Mouse (Mus musculus): ENCODE data around the gene Pdcd2l. TPM values are rescaled to one million over a fixed set of nuclear protein-coding genes. Genes with fewer than 3 reads are reported as not detected.
"Not testable (repeated sequence)": the region's sequence is repeated elsewhere in the genome, so short reads cannot be mapped to it uniquely, and the experiment has no call there.

Pdcd2l gene
- polyA plus RNA-seq, 1 experiment from 2014 or later = 86.5 TPM

DNA sequence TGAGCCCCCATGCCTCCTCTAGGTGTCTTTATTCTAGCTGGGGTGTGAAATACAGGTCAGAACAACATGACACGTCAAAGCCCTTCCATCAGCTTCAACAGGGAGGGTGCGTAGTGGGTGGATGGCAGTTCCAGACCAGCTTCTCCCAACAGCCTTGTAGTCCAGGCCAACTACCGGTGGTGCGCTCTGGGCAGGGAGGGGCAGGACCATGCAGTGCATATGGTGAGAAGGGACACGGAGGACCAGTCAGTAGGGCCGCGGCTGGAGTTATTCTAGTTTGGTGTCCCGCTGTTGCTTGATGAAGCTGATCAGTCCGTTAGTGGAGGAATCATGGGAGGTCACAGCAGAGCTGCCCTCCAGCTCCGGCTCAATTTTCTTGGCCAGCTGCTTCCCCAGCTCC, 5.7 kb upstream of the Pdcd2l start:
- ATAC-seq (replicated peaks); H3K4me2 ChIP-seq; H3K9me3 ChIP-seq; H3K4me3 ChIP-seq; H3K27me3 ChIP-seq (replicated peaks); H3K9ac ChIP-seq; H3K27ac ChIP-seq; H3K4me1 ChIP-seq: not testable (repeated sequence)
- 95% methylated on average over 10 of the region's 10 CpGs for WGBS
- H3K36me3 ChIP-seq (replicated peaks) = peaks cover 44% of the 10 kb centered on the region

DNA sequence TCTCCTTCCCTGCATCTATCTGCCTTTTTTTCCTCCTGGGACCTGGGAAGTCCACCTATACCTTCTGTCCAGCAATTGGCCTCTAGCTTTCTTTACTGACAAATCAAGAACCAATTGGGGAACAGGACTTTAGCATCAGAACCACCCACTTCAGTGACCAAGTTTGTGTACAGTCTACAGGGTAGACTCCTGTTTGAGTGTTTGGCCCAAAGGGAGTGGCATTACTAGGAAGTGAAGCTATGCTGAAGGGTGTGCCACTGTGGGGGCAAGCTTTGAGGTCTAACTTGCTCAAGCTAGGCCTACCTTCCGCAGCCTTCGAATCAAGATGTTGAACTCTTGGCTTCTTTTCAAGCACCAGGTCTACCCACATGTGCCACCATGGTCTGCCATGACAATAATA, 4.4 kb upstream of the Pdcd2l start:
- no peak overlapping the region for H3K9ac ChIP-seq
- H3K4me2 ChIP-seq = no peak overlapping the region
- no peak overlapping the region for H3K4me3 ChIP-seq
- peaks cover 31% of the 10 kb centered on the region for H3K36me3 ChIP-seq (replicated peaks)
- H3K27ac ChIP-seq = no peak overlapping the region
- peaks cover 2% of the 10 kb centered on the region for H3K4me1 ChIP-seq
- H3K9me3 ChIP-seq = no peaks in the 10 kb centered on the region
- H3K27me3 ChIP-seq (replicated peaks) = no peaks in the 10 kb centered on the region
- 100% methylated on average over 2 of the region's 2 CpGs for WGBS
- no peak for ATAC-seq (replicated peaks)

DNA sequence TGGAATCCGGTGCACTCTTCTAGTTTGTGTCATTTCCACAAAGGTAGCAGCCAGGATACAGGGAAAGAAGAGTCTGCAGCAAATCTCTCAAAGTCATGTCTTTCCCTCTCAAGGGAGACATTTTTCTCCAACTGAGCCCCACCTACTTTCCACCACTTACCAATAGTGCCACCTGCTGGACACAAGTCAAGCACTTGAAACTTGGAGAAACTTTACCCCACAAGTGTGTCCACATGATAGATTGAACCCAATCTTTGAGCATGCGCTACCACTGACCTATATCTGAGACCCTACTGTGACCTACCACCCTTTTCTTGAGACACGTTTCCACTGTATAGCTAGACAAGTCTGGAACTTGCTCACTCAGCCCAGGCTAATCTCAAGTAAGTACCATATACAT, 1.9 kb upstream of the Pdcd2l start:
- Histone ChIP-seq H3K36me3 (replicated peaks) (peaks cover 20% of the 10 kb centered on the region), H3K27ac (no peak overlapping the region), H3K4me3 (no peak overlapping the region), H3K4me1 (peaks cover 14% of the 10 kb centered on the region), H3K27me3 (replicated peaks) (no peaks in the 10 kb centered on the region), H3K4me2 (no peak overlapping the region), H3K9me3 (no peaks in the 10 kb centered on the region), H3K9ac (no peak overlapping the region)
- WGBS = 54% methylated on average over 3 of the region's 3 CpGs
- no peak for ATAC-seq (replicated peaks)

DNA sequence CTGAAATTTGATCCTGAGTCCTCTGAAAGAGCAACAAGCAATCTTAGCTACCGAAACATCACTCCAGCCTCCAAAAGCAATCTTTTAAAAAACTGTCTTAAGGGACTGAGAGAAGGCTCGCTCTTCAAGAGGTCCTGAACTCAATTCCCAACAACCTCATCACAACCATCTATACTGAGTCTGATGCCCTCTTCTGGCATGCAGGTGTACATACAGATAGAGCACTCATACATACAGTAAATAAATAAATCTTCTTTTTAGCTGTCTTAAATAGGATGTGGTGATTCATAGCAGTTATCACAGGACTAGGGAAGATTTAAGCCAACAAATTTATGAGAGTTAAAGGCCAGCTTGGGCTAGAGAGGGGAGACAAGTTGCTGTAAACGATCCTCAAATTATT, 829 bp downstream of the Pdcd2l start:
- Histone ChIP-seq H3K27ac (no peak overlapping the region), H3K9me3 (no peaks in the 10 kb centered on the region)
- 52% methylated on average over 3 of the region's 3 CpGs for WGBS

DNA sequence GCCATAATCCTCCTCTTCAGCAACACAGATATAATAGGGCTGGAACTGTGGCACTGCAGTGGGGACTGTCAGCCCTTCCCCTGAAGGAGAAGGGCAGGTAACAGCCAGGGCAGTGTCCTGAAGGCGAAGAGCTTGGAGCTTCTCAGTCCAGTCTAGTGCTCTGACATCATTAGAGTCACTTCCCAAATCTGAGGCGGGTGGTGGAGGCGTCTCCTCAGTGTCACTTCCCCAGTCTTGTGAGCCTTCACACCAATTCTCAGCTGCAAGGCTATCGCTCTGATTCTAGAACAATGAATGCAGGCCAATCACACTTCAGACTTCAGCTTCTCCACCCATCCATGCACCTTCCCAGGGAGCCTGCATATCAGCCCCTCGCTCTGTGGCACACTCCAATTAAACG, 3.6 kb downstream of the Pdcd2l start:
- Histone ChIP-seq H3K36me3 (replicated peaks) (peaks cover 29% of the 10 kb centered on the region), H3K9me3 (no peaks in the 10 kb centered on the region), H3K4me3 (no peak overlapping the region), H3K9ac (no peak overlapping the region), H3K4me2 (no peak overlapping the region), H3K4me1 (peaks cover 14% of the 10 kb centered on the region), H3K27me3 (replicated peaks) (no peaks in the 10 kb centered on the region), H3K27ac (no peak overlapping the region)
- 96% methylated on average over 6 of the region's 6 CpGs for WGBS
- no peak for ATAC-seq (replicated peaks)

More for the DNA sequence above, 829 bp downstream of the Pdcd2l start:
- H3K27me3 ChIP-seq (replicated peaks) = no peaks in the 10 kb centered on the region
- H3K4me1 ChIP-seq = peaks cover 14% of the 10 kb centered on the region
- H3K4me2 ChIP-seq = peak overlapping the region; percentile 87
- H3K4me3 ChIP-seq = peak overlapping the region; percentile 69
- H3K36me3 ChIP-seq (replicated peaks) = peaks cover 16% of the 10 kb centered on the region; the same call in 1 of the 2 replicates
- H3K9ac ChIP-seq = peak overlapping the region; percentile 89
- no peak; the same call in 1 of the 2 replicates for ATAC-seq (replicated peaks)

DNA sequence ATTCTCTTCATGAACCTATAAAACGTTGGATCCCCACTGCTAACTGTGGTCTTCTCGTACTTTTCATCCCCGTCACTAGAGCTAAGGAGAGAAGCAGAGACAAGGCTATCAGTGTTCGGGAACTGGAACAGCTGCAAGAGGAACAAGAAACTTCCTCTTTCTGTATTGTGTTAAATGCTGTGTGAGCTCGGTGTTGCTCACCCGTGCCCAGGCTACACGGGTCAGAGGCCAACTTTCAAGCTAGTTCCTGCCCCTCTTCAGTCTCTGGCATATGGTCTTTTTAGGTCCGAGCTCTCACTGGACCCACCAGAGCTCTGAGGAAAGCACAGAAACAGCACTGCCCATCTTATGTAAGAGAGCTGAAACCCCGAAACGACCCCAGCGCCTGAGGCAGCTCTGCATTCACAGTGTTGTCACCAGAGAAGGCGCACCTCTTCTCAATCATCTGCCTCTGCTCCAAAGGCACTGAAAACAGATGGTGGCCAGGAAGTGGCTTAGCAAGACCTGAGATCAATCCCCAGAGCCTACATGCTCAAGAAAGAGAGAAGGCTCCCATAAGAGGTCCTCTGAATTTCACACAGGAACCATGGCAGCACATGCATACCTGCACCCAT, 7.0 kb downstream of the Pdcd2l start:
- Histone ChIP-seq H3K4me3 (no peak overlapping the region), H3K36me3 (replicated peaks) (peaks cover 48% of the 10 kb centered on the region), H3K9me3 (no peaks in the 10 kb centered on the region), H3K4me2 (no peak overlapping the region), H3K27me3 (replicated peaks) (no peaks in the 10 kb centered on the region), H3K27ac (no peak overlapping the region), H3K4me1 (no peaks in the 10 kb centered on the region), H3K9ac (no peak overlapping the region)
- 91% methylated on average over 12 of the region's 12 CpGs for WGBS
- no peak for ATAC-seq (replicated peaks)

DNA sequence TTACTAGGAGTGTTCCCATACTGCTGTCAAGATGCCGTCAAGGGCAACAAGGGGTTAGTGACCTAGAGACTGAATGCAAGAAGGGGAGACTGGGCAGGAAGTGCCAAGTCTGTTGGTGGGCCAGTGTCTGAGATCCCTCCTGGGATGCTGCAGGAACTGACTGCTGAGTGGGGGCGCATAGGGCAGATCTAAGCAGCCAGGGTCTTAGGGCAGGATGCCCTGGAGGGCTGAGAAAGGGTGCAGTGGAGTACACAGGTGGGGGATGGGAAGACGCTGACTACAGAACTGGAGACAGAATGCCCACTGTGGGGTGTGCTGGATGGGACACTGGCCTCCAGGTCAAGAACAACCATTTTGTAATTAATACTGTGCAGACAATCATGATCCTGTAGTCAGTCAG, 12.7 kb downstream of the Pdcd2l start:
- peaks cover 41% of the 10 kb centered on the region for H3K36me3 ChIP-seq (replicated peaks)
- 86% methylated on average over 3 of the region's 3 CpGs for WGBS
- no peak for ATAC-seq (replicated peaks)

DNA sequence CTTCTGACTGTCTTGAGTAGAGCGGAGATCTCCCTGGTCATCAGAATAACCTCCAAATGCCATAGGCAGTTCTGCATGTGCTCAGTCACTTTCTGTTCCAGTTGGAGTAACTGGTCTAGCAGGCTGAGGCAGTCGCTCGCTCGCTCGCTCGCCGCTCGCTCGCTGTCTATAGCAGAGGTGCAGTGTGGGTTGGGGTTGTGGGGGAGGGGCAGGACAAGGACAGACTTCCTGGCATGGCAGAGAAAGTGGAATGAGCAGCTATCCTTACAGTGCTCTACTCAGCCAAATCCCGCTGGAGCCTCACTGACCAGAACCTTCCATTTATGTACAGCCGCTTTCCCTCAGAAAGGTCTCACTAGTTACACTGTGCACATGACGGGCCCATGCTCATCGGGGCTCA, 13.1 kb downstream of the Pdcd2l start:
- WGBS = 93% methylated on average over 13 of the region's 13 CpGs
- no peaks in the 10 kb centered on the region for H3K27me3 ChIP-seq (replicated peaks)
- ATAC-seq (replicated peaks) = no peak
- H3K27ac ChIP-seq = no peak overlapping the region
- H3K4me3 ChIP-seq = no peak overlapping the region
- H3K36me3 ChIP-seq (replicated peaks) = peaks cover 37% of the 10 kb centered on the region
- H3K9me3 ChIP-seq = no peaks in the 10 kb centered on the region
- no peaks in the 10 kb centered on the region for H3K4me1 ChIP-seq
- H3K9ac ChIP-seq = no peak overlapping the region
- no peak overlapping the region for H3K4me2 ChIP-seq

More for the DNA sequence above, 12.7 kb downstream of the Pdcd2l start:
- Histone ChIP-seq H3K27me3 (replicated peaks) (no peaks in the 10 kb centered on the region), H3K9me3 (no peaks in the 10 kb centered on the region), H3K4me2 (no peak overlapping the region), H3K27ac (no peak overlapping the region), H3K9ac (no peak overlapping the region), H3K4me1 (no peaks in the 10 kb centered on the region), H3K4me3 (no peak overlapping the region)

DNA sequence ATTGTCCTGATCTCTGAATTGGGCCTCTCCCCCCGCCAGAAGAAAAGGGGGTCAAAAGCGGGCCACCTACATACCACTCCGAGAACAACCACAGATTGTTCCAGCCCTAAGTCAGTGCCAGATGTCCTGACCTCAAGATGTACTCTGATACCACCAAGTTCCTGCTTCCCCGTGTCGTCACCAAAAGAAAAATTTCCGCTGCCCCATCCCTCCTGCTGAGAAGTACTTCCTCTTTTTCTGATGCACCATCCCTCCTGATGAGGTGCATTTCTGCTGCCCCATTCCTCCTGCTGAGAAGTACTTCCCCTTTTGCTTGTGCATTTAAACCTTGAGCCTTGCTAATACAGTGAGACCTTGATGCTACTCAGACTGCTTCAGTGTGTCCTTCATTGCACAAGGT, 20.2 kb downstream of the Pdcd2l start:
- H3K36me3 ChIP-seq (replicated peaks); ATAC-seq (replicated peaks); H3K4me1 ChIP-seq; H3K4me2 ChIP-seq; H3K9ac ChIP-seq; H3K27ac ChIP-seq; H3K27me3 ChIP-seq (replicated peaks); H3K4me3 ChIP-seq; H3K9me3 ChIP-seq: not testable (repeated sequence)
- 82% methylated on average over 6 of the region's 6 CpGs for WGBS

DNA sequence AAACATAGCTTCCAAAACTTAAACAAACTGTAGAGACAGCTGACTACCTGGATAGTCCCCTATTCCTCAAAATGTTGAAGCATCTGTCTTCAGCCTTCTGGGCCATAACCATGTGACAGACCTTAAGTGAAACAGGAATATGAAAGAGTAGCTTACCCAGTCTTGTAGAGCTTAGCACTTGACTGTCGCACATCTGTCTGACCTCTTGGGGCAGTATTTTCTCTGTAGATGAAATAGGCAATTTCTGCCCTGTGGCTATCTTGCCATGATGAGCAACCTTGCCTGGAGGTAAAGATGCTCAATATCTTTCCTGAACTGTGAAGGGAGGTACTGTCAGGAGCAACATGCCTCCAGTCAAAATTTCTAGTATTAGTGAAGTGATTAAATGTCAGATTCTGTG, 24.2 kb downstream of the Pdcd2l start:
- Histone ChIP-seq H3K27me3 (replicated peaks) (no peaks in the 10 kb centered on the region), H3K9ac (no peak overlapping the region), H3K9me3 (no peaks in the 10 kb centered on the region), H3K4me1 (peaks cover 5% of the 10 kb centered on the region), H3K4me2 (no peak overlapping the region), H3K27ac (no peak overlapping the region), H3K4me3 (no peak overlapping the region), H3K36me3 (replicated peaks) (no peaks in the 10 kb centered on the region)
- no peak for ATAC-seq (replicated peaks)
- 85% methylated on average over 1 of the region's 1 CpGs for WGBS

DNA sequence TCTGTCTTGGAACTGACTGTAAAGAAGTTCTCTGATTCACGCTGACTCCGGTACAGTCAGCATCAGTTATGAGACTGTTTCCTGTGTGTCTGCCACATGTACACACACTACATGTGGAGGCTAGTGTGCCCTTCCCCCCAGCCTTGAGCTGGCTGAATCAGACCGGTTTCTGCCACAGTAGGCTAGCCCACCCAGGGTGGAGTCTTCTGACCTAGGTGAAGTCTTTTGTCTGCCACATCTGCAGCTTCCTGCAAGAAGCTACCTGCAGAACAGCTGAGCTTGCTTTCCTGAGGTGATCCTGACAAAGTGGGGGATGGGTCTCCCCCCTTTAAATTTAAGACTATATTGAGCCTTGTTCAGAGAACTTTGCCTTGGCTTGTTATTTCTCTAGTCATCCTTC, 27.0 kb downstream of the Pdcd2l start, which contains the start of gene Uba2:
Uba2 (minus strand) TSS at position 146 of the 400 bp plus-strand sequence.
- WGBS = 83% methylated on average over 3 of the region's 3 CpGs
- H3K27ac ChIP-seq = peak within 1 kb of the TSS; percentile 84
- peak within 1 kb of the TSS; percentile 76 for H3K4me2 ChIP-seq
- peak within 1 kb of the TSS; percentile 86; the same call in 1 of the 2 replicates for H3K9ac ChIP-seq
- peak within 1 kb of the TSS; percentile 98 for H3K4me3 ChIP-seq
- peaks cover 13% of the 10 kb centered on the region for H3K4me1 ChIP-seq
- no peaks in the 10 kb centered on the region for H3K27me3 ChIP-seq (replicated peaks)
- ATAC-seq (replicated peaks) = no peak
- no peaks in the 10 kb centered on the region for H3K9me3 ChIP-seq
- 0 out of 2 replicates have a peak, but pooled peaks cover 3% of the 10 kb centered on the region for H3K36me3 ChIP-seq (replicated peaks)

DNA sequence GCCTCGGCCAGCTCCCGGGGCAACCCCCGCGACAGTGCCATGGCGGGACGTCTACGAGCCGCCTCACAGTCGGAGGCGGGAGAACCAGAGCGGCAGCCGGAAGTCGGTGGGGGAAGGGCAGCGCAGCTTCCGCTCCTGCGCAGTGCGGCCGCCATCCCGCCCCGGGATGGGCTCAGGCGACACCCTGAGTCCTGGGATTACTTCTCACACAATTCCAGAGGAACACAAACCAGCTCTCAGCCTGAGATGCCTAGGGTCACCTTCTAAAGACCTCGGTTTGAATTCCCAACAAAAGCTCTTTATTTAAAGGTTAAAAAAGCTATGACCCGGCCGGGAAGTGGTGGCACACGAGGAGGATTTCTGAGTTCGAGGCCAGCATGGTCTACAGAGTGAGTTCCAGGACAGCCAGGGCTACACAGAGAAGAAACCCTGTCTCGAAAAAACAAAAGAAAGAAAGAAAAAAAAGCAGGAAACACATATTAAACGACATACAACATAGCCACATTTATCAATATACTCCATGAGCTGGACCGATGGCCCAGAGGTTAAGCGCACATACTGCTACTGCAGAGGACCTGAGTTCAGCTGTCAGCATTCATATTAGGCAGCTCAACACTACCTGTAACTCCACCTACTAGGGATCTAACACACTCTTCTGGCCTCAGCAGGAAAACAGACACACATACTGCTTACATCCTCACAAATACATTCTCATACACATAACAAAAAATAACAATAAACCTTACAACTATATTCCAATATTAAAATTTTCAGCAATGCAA, 27.8 kb downstream of the Pdcd2l start:
- peaks cover 13% of the 10 kb centered on the region for H3K4me1 ChIP-seq
- H3K9ac ChIP-seq = peak overlapping the region; percentile 86
- H3K36me3 ChIP-seq (replicated peaks) = peaks cover 6% of the 10 kb centered on the region
- H3K9me3 ChIP-seq = no peaks in the 10 kb centered on the region
- peak overlapping the region; percentile 76 for H3K4me2 ChIP-seq
- ATAC-seq (replicated peaks) = peak; percentile 97
- H3K27me3 ChIP-seq (replicated peaks) = no peaks in the 10 kb centered on the region
- peak overlapping the region; percentile 84 for H3K27ac ChIP-seq
- WGBS = 9% methylated on average over 30 of the region's 30 CpGs
- H3K4me3 ChIP-seq = peak overlapping the region; percentile 98
